Mouse (Mus musculus) frontal cortex, postnatal 25 days (tissue): Measurements from ENCODE around the gene Def6.

Experiments used
- DNase-seq, 2 experiments: peaks; one replicate each; pipeline ENCODE4 v3.0.0; 2022; ENCODE audit warnings: low spot score in 2 of 2

Def6 gene

GRCm38 (mm10) chr17:28274739-28275138, 67.2 kb downstream of the Def6 start:
- no peak for DNase-seq

GRCm38 (mm10) chr17:28277226-28277625, 69.6 kb downstream of the Def6 start:
- no peak for DNase-seq

- no peak for DNase-seq
These were observed 70.1 kb downstream of the Def6 start for GRCm38 (mm10) chr17:28277721-28278120.

GRCm38 (mm10) chr17:28278156-28278555, 70.6 kb downstream of the Def6 start:
- DNase-seq: no peak
